Mouse (Mus musculus) hindbrain, embryonic 13.5 days (tissue): ENCODE measurements at regions not wholly inside any gene's neighbourhood (a gene's known extent, or its start where the extent isn't known, plus 50 kb on each side); places are given as distances from the start of the nearest gene placed in this dataset.

Experiments used
- ATAC-seq: fragments of 200-750 bp; cut with Nextera tagmentation; 2 replicates; pipeline ENCODE4 v1.8.0; 2017; ENCODE audit warnings: moderate TSS enrichment; ENCODE audit not compliant: low FRiP score
- H3K27ac ChIP-seq: fragments of 300-500 bp; sonication (generic); 2 replicates; pipeline ENCODE4 v1.5.1; 2015; ENCODE audit warnings: inconsistent platforms, mild to moderate bottlenecking, moderate library complexity
- H3K27me3 ChIP-seq: fragments of 300-500 bp; sonication (generic); 2 replicates; pipeline ENCODE4 v1.6.1; 2015; ENCODE audit warnings: mild to moderate bottlenecking, inconsistent platforms
- H3K36me3 ChIP-seq: fragments of 300-500 bp; sonication (generic); 2 replicates; pipeline ENCODE4 v1.6.1; 2015; ENCODE audit warnings: mild to moderate bottlenecking, inconsistent platforms
- H3K4me1 ChIP-seq: fragments of 300-500 bp; sonication (generic); replicated peaks from 2 replicates; pipeline ENCODE4 v1.6.1; 2015; ENCODE audit warnings: inconsistent platforms
- H3K4me2 ChIP-seq: fragments of 300-500 bp; sonication (generic); 2 replicates; pipeline ENCODE4 v1.6.1; 2015; ENCODE audit warnings: inconsistent platforms, mild to moderate bottlenecking, moderate library complexity
- H3K4me3 ChIP-seq: fragments of 300-500 bp; sonication (generic); 2 replicates; pipeline ENCODE4 v1.5.1; 2015; ENCODE audit warnings: mild to moderate bottlenecking, inconsistent platforms
- H3K9ac ChIP-seq: fragments of 300-500 bp; sonication (generic); 2 replicates; pipeline ENCODE4 v1.6.1; 2015; ENCODE audit warnings: mild to moderate bottlenecking, inconsistent platforms
- H3K9me3 ChIP-seq: fragments of 300-500 bp; sonication (generic); 2 replicates; pipeline ENCODE4 v1.6.1; 2016; ENCODE audit warnings: inconsistent platforms
- WGBS: fragments of 180-500 bp; shearing (Covaris S2); methylation state at CpG from one replicate; pipeline ENCODE4 v1.1.7; 2015; 5-methylcytosine and 5-hydroxymethylcytosine counted together

- no peak overlapping the region for H3K27ac ChIP-seq
- no peak overlapping the region for H3K4me2 ChIP-seq
- H3K36me3 ChIP-seq = no peaks in the 10 kb centered on the region
- H3K9ac ChIP-seq = no peak overlapping the region
- ATAC-seq = no peak
- H3K9me3 ChIP-seq = no peaks in the 10 kb centered on the region
- H3K4me3 ChIP-seq = no peak overlapping the region
- WGBS = 56% methylated on average over 3 of the region's 3 CpGs
- no peaks in the 10 kb centered on the region for H3K27me3 ChIP-seq
- no peaks in the 10 kb centered on the region for H3K4me1 ChIP-seq
These were observed 381.4 kb upstream of the Dph6 start for GRCm38 (mm10) chr2:115036205-115036604.

DNA sequence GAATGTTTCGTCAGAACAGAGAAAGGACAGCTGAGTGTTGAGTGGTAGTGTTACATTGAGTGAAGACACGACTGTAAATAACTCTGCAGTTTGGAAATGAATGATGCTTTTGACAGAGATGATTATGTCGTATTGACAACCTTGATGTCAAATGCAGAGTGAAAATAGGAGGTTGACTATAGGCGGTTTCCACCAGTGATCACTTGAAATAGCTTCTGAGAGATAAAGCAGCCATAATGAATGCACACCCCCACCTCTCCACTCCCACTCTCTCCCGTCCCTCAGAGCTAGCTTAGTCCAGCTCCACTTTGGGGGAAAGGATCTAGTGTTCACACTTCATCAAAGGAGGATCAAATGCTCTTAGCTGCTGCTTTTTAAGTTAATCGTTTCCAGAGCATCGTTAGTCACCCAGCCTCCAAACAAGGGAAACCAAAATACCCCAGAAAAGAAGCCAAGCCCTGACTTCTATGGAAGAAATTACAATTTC, 387.6 kb upstream of the Dph6 start:
- Histone ChIP-seq H3K4me1 (no peaks in the 10 kb centered on the region), H3K27ac (no peak overlapping the region), H3K9ac (no peak overlapping the region), H3K36me3 (no peaks in the 10 kb centered on the region), H3K9me3 (no peaks in the 10 kb centered on the region), H3K27me3 (no peaks in the 10 kb centered on the region), H3K4me3 (no peak overlapping the region), H3K4me2 (no peak overlapping the region)
- no peak for ATAC-seq
- WGBS = 71% methylated on average over 7 of the region's 7 CpGs

- H3K4me3 ChIP-seq = no peak overlapping the region
- H3K4me1 ChIP-seq = peaks cover 18% of the 10 kb centered on the region
- peak overlapping the region; percentile 66 for H3K27ac ChIP-seq
- H3K4me2 ChIP-seq = no peak overlapping the region
- H3K9me3 ChIP-seq = no peaks in the 10 kb centered on the region
- 38% methylated on average over 4 of the region's 4 CpGs for WGBS
- no peaks in the 10 kb centered on the region for H3K36me3 ChIP-seq
- no peaks in the 10 kb centered on the region for H3K27me3 ChIP-seq
- H3K9ac ChIP-seq = no peak overlapping the region
- ATAC-seq = peak; percentile 80
These were observed 401.7 kb upstream of the Dph6 start for GRCm38 (mm10) chr2:115056327-115057070.

DNA sequence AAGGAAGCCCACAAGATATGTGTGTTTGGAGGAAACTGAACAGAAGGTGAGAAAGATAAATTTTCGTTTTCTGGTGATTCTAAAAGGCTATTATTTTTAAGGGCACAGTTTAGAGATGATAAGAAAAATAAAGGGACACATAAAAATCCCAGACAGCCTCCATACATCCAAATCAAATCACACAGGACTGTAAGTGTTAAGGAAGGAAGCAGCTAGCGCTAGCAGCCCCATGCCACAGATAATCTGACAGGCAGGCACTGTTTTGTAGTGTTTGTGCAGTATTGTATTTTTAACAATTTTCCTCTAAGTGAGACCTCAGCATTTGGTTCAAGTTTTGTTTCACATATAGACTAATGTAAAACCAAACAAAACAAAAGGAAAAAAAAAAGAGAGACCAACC, 402.4 kb upstream of the Dph6 start:
- Histone ChIP-seq H3K9me3 (no peaks in the 10 kb centered on the region), H3K27me3 (no peaks in the 10 kb centered on the region), H3K36me3 (no peaks in the 10 kb centered on the region), H3K4me2 (no peak overlapping the region), H3K4me3 (no peak overlapping the region), H3K4me1 (peaks cover 18% of the 10 kb centered on the region), H3K27ac (peak overlapping the region; percentile 40; the same call in 1 of the 2 replicates), H3K9ac (no peak overlapping the region)
- 49% methylated on average over 2 of the region's 2 CpGs for WGBS
- no peak for ATAC-seq

DNA sequence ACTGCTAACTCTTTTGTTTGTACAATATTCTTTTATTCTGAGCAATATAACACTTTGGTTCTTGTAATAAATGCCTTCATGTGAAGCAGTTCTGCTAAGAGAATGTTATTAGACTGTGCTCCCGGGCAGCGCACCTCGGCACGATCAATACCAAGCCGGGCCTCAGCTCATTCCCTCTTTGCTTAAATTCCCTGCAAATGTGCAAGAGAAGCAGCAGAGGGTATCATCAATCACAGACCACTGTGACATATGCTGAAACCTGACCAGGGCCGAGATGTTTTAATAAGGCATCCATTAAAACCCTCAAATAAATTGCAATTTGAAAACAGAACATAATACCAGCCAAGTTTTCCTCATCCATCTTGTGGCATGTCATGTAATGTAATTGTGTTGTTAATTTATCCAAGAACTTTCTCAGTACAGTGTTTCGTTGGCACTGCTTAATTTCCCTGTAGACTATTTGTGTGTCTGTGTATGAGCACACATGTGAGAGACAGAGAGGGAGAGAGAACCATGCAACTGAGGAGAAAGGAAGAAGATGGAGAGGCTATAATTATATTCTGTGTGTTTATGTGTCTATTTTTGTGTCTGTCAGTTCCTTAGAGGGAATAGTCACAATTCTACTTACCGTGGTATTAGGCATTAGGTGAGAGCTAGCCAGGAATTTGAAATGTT, 412.9 kb upstream of the Dph6 start:
- H3K9ac ChIP-seq = no peak overlapping the region
- H3K9me3 ChIP-seq = no peaks in the 10 kb centered on the region
- H3K4me1 ChIP-seq = peaks cover 12% of the 10 kb centered on the region
- no peaks in the 10 kb centered on the region for H3K36me3 ChIP-seq
- no peaks in the 10 kb centered on the region for H3K27me3 ChIP-seq
- ATAC-seq = peak; percentile 78
- no peak overlapping the region for H3K4me2 ChIP-seq
- no peak overlapping the region for H3K4me3 ChIP-seq
- 42% methylated on average over 8 of the region's 8 CpGs for WGBS
- H3K27ac ChIP-seq = peak overlapping the region; percentile 66

GRCm38 (mm10) chr2:115069704-115070103, 414.9 kb upstream of the Dph6 start:
- Histone ChIP-seq H3K36me3 (no peaks in the 10 kb centered on the region), H3K4me1 (peaks cover 12% of the 10 kb centered on the region), H3K27ac (no peak overlapping the region), H3K27me3 (no peaks in the 10 kb centered on the region), H3K4me2 (no peak overlapping the region), H3K9ac (no peak overlapping the region), H3K4me3 (no peak overlapping the region), H3K9me3 (no peaks in the 10 kb centered on the region)
- ATAC-seq = no peak
- 73% methylated on average over 4 of the region's 4 CpGs for WGBS

DNA sequence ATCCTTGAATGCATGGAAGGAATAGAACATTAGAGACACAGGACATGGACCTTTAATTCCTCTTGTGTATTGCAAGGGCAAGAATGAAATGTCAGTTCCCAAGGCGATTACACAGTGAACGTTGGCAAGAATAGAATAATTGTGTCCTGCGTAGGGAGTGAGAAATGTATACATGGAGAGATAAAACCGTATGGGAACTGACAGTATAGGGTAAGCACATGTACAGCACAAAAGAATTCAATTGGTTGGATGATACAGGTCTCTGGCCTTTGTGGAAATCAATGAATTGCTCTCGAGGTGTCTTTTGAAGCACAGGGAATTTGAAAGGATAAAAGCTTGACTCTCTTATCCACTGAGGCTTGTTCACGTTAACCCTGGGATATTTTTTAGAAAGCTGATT, 415.4 kb upstream of the Dph6 start:
- no peaks in the 10 kb centered on the region for H3K36me3 ChIP-seq
- peaks cover 12% of the 10 kb centered on the region for H3K4me1 ChIP-seq
- H3K4me3 ChIP-seq = no peak overlapping the region
- no peak overlapping the region for H3K27ac ChIP-seq
- H3K9me3 ChIP-seq = no peaks in the 10 kb centered on the region
- 62% methylated on average over 6 of the region's 6 CpGs for WGBS
- no peaks in the 10 kb centered on the region for H3K27me3 ChIP-seq
- no peak overlapping the region for H3K4me2 ChIP-seq
- H3K9ac ChIP-seq = no peak overlapping the region
- ATAC-seq = no peak

- Histone ChIP-seq H3K36me3 (no peaks in the 10 kb centered on the region), H3K9ac (no peak overlapping the region), H3K27me3 (no peaks in the 10 kb centered on the region), H3K27ac (no peak overlapping the region), H3K4me3 (no peak overlapping the region), H3K4me1 (peaks cover 12% of the 10 kb centered on the region), H3K9me3 (no peaks in the 10 kb centered on the region), H3K4me2 (no peak overlapping the region)
- WGBS = 71% methylated on average over 3 of the region's 3 CpGs
- ATAC-seq = no peak
These were observed 415.9 kb upstream of the Dph6 start for GRCm38 (mm10) chr2:115070666-115071065.

- Histone ChIP-seq H3K4me3 (no peak overlapping the region), H3K4me1 (no peaks in the 10 kb centered on the region), H3K9ac (no peak overlapping the region), H3K36me3 (no peaks in the 10 kb centered on the region), H3K27me3 (no peaks in the 10 kb centered on the region), H3K27ac (no peak overlapping the region), H3K9me3 (no peaks in the 10 kb centered on the region), H3K4me2 (no peak overlapping the region)
- ATAC-seq = no peak
- WGBS = 83% methylated on average over 11 of the region's 11 CpGs
These were observed 427.0 kb upstream of the Dph6 start for GRCm38 (mm10) chr2:115081563-115082291.

DNA sequence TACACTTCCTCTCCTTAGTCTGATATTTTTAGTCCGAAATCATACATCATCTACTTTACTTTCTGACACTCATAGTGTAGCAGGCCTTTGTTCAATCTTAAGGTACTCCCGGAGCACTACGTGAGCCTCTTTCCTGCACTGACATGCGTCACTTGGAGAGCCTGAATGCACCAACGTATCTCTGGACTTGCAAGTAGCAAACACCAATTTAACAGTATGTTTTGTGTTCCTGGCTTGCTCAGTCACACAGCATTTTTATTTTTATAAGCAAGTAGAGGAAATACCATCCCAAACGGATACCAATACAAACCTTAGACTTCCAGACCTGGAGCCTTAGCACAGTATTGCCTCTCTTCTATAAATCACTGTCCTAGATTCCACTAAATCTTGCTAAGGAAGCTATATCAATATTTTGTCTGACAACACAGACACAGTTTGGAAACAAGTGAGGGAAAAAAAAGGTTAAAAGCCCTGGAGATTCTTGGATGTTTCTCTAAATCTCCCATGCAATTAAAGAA, 427.6 kb upstream of the Dph6 start:
- Histone ChIP-seq H3K4me2 (no peak overlapping the region), H3K27me3 (no peaks in the 10 kb centered on the region), H3K27ac (no peak overlapping the region), H3K9me3 (no peaks in the 10 kb centered on the region), H3K4me1 (no peaks in the 10 kb centered on the region), H3K36me3 (no peaks in the 10 kb centered on the region), H3K4me3 (no peak overlapping the region), H3K9ac (no peak overlapping the region)
- ATAC-seq = no peak
- WGBS = 78% methylated on average over 6 of the region's 6 CpGs

- Histone ChIP-seq H3K4me1 (no peaks in the 10 kb centered on the region), H3K4me3 (no peak overlapping the region), H3K9ac (no peak overlapping the region), H3K27me3 (no peaks in the 10 kb centered on the region), H3K4me2 (no peak overlapping the region), H3K36me3 (no peaks in the 10 kb centered on the region), H3K27ac (no peak overlapping the region), H3K9me3 (no peaks in the 10 kb centered on the region)
- WGBS = 72% methylated on average over 4 of the region's 4 CpGs
- no peak for ATAC-seq
These were observed 433.8 kb upstream of the Dph6 start for GRCm38 (mm10) chr2:115088421-115089120.
